Mouse (Mus musculus) liver, embryonic 11.5 days (tissue): ENCODE measurements around the gene Smpd3. TPM values are rescaled to one million over a fixed set of nuclear protein-coding genes. Genes with fewer than 3 reads are reported as not detected.
"Not testable (repeated sequence)": the region's sequence is repeated elsewhere in the genome, so short reads cannot be mapped to it uniquely, and the experiment has no call there.

Source experiments
- ATAC-seq: fragments of 200-750 bp; cut with Nextera tagmentation; replicated peaks from 2 replicates; pipeline ENCODE4 v1.8.0; 2017; ENCODE audit warnings: moderate number of reproducible peaks, mild to moderate bottlenecking, moderate TSS enrichment, moderate library complexity; ENCODE audit not compliant: low FRiP score
- DNase-seq: peaks from one replicate; pipeline ENCODE4 v3.0.0-alpha.2; 2017; ENCODE audit warnings: low spot score
- H3K27ac ChIP-seq: fragments of 300-500 bp; sonication (generic); 2 replicates; pipeline ENCODE4 v1.5.1; 2014; ENCODE audit warnings: mild to moderate bottlenecking, low read depth, low read length, control low read depth
- H3K27me3 ChIP-seq: fragments of 300-500 bp; sonication (generic); replicated peaks from 2 replicates; pipeline ENCODE4 v1.6.1; 2014; ENCODE audit warnings: low read length, mixed read lengths; ENCODE audit not compliant: control insufficient read depth, insufficient read depth
- H3K36me3 ChIP-seq: fragments of 300-500 bp; sonication (generic); 2 replicates; pipeline ENCODE4 v1.6.1; 2014; ENCODE audit warnings: mild to moderate bottlenecking, low read length, moderate library complexity, mixed read lengths; ENCODE audit not compliant: control insufficient read depth, insufficient read depth
- H3K4me1 ChIP-seq: fragments of 300-500 bp; sonication (generic); replicated peaks from 2 replicates; pipeline ENCODE4 v1.6.1; 2014; ENCODE audit warnings: low read length, mixed read lengths; ENCODE audit not compliant: control insufficient read depth, insufficient read depth
- H3K4me2 ChIP-seq: fragments of 300-500 bp; sonication (generic); 2 replicates; pipeline ENCODE4 v1.6.1; 2014; ENCODE audit warnings: mild to moderate bottlenecking, control low read depth, moderate library complexity
- H3K4me3 ChIP-seq: fragments of 300-500 bp; sonication (generic); 2 replicates; pipeline ENCODE4 v1.5.1; 2014; ENCODE audit warnings: low read depth, low read length, control low read depth
- H3K9ac ChIP-seq: fragments of 300-500 bp; sonication (generic); 2 replicates; pipeline ENCODE4 v1.6.1; 2014; ENCODE audit warnings: low read depth, low read length, control low read depth
- H3K9me3 ChIP-seq: fragments of 300-500 bp; sonication (generic); 2 replicates; pipeline ENCODE4 v1.6.1; 2016; ENCODE audit warnings: low read length, inconsistent platforms, mixed read lengths; ENCODE audit not compliant: control insufficient read depth
- WGBS: fragments of 180-500 bp; shearing (Covaris S2); extraction: QIAGEN DNeasy Blood & Tissue Kit; methylation state at CpG from one replicate; pipeline ENCODE4 v1.1.7; 2014; 5-methylcytosine and 5-hydroxymethylcytosine counted together
- polyA plus RNA-seq: library from polyadenylated mRNA; unstranded; fragments of >200 nt; fragmentation: Nextera tagmentation; extraction: Ambion mirVana; gene quantifications from 2 replicates; pipeline ENCODE4 v1.2.1, GENCODE M21; 2014

Gene Smpd3
- polyA plus RNA-seq, 1 experiment from 2014 or later: 1.3 TPM

GRCm38 (mm10) chr8:106306711-106307248 is 31.0 kb downstream of the Smpd3 start:
- not testable (repeated sequence) for H3K9me3 ChIP-seq, H3K4me2 ChIP-seq, H3K4me1 ChIP-seq, ATAC-seq, H3K36me3 ChIP-seq, H3K9ac ChIP-seq, H3K27me3 ChIP-seq, H3K4me3 ChIP-seq, DNase-seq, H3K27ac ChIP-seq
- 52% methylated on average over 2 of the region's 2 CpGs for WGBS

GRCm38 (mm10) chr8:106306076-106306475 is 31.7 kb downstream of the Smpd3 start:
- WGBS: 65% methylated on average over 1 of the region's 1 CpGs
- Histone ChIP-seq H3K4me3 (no peak overlapping the region), H3K9ac (no peak overlapping the region), H3K4me2 (no peak overlapping the region), H3K27ac (no peak overlapping the region), H3K27me3 (no peaks in the 10 kb centered on the region), H3K4me1 (peaks cover 2% of the 10 kb centered on the region), H3K9me3 (no peaks in the 10 kb centered on the region), H3K36me3 (no peaks in the 10 kb centered on the region)
- ATAC-seq: no peak
- no peak for DNase-seq

- H3K4me3 ChIP-seq: no peak overlapping the region
- peaks cover 2% of the 10 kb centered on the region for H3K4me1 ChIP-seq
- H3K27me3 ChIP-seq: no peaks in the 10 kb centered on the region
- ATAC-seq: no peak
- H3K9me3 ChIP-seq: no peaks in the 10 kb centered on the region
- WGBS: 87% methylated on average over 3 of the region's 3 CpGs
- no peak for DNase-seq
- no peak overlapping the region for H3K9ac ChIP-seq
- H3K36me3 ChIP-seq: no peaks in the 10 kb centered on the region
- no peak overlapping the region for H3K27ac ChIP-seq
- no peak overlapping the region for H3K4me2 ChIP-seq
These were observed 32.5 kb downstream of the Smpd3 start for GRCm38 (mm10) chr8:106305301-106305700.

GRCm38 (mm10) chr8:106304321-106304720 is 33.5 kb downstream of the Smpd3 start:
- Histone ChIP-seq H3K36me3 (no peaks in the 10 kb centered on the region), H3K4me1 (peaks cover 2% of the 10 kb centered on the region), H3K4me3 (no peak overlapping the region), H3K27ac (no peak overlapping the region), H3K9me3 (no peaks in the 10 kb centered on the region), H3K4me2 (no peak overlapping the region), H3K27me3 (no peaks in the 10 kb centered on the region), H3K9ac (no peak overlapping the region)
- 73% methylated on average over 6 of the region's 6 CpGs for WGBS
- DNase-seq (no peak), ATAC-seq (no peak)

- Histone ChIP-seq H3K36me3 (no peaks in the 10 kb centered on the region), H3K27me3 (no peaks in the 10 kb centered on the region), H3K4me1 (no peaks in the 10 kb centered on the region), H3K4me2 (no peak overlapping the region), H3K9me3 (no peaks in the 10 kb centered on the region), H3K9ac (no peak overlapping the region), H3K4me3 (no peak overlapping the region), H3K27ac (no peak overlapping the region)
- ATAC-seq (no peak), DNase-seq (no peak)
- WGBS: 67% methylated on average over 9 of the region's 9 CpGs
These were observed 36.8 kb downstream of the Smpd3 start for GRCm38 (mm10) chr8:106300739-106301715.

- no peaks in the 10 kb centered on the region for H3K4me1 ChIP-seq
- 83% methylated on average over 3 of the region's 3 CpGs for WGBS
- DNase-seq: no peak
- H3K9me3 ChIP-seq: no peaks in the 10 kb centered on the region
- no peaks in the 10 kb centered on the region for H3K36me3 ChIP-seq
- no peaks in the 10 kb centered on the region for H3K27me3 ChIP-seq
- H3K9ac ChIP-seq: no peak overlapping the region
- H3K4me3 ChIP-seq: no peak overlapping the region
- no peak for ATAC-seq
- H3K4me2 ChIP-seq: no peak overlapping the region
- H3K27ac ChIP-seq: no peak overlapping the region
These were observed 38.1 kb downstream of the Smpd3 start for GRCm38 (mm10) chr8:106299686-106300085.

GRCm38 (mm10) chr8:106298846-106299245 is 38.9 kb downstream of the Smpd3 start:
- DNase-seq: no peak
- Histone ChIP-seq H3K27me3 (no peaks in the 10 kb centered on the region), H3K9me3 (no peaks in the 10 kb centered on the region), H3K36me3 (no peaks in the 10 kb centered on the region), H3K4me1 (no peaks in the 10 kb centered on the region), H3K27ac (no peak overlapping the region), H3K4me2 (no peak overlapping the region), H3K4me3 (no peak overlapping the region), H3K9ac (no peak overlapping the region)
- 88% methylated on average over 1 of the region's 1 CpGs for WGBS
- ATAC-seq: no peak

- DNase-seq (no peak), ATAC-seq (no peak)
- 53% methylated on average over 5 of the region's 5 CpGs for WGBS
- Histone ChIP-seq H3K9me3 (no peaks in the 10 kb centered on the region), H3K27ac (no peak overlapping the region), H3K4me3 (no peak overlapping the region), H3K4me1 (no peaks in the 10 kb centered on the region), H3K36me3 (no peaks in the 10 kb centered on the region), H3K9ac (no peak overlapping the region), H3K27me3 (no peaks in the 10 kb centered on the region), H3K4me2 (no peak overlapping the region)
These were observed 39.5 kb downstream of the Smpd3 start for GRCm38 (mm10) chr8:106298261-106298660.
